Mouse (Mus musculus) myocyte (in vitro differentiated cells): Measurements from ENCODE around the gene Gm3404.
"Not testable (repeated sequence)": the region's sequence is repeated elsewhere in the genome, so short reads cannot be mapped to it uniquely, and the experiment has no call there.

Experiments used
- CEBPB ChIP-seq: IDR thresholded peaks from 2 replicates; pipeline ENCODE4 v1.6.1; 2011; ENCODE audit warnings: mild to moderate bottlenecking, moderate library complexity; ENCODE audit not compliant: poor library complexity, insufficient read depth, severe bottlenecking
- E2F4 ChIP-seq: IDR thresholded peaks from one replicate; pipeline ENCODE4 v1.6.1; 2011; ENCODE audit warnings: mild to moderate bottlenecking, control low read depth, moderate library complexity; ENCODE audit not compliant: insufficient read depth
- MAX ChIP-seq: IDR thresholded peaks from one replicate; pipeline ENCODE4 v1.6.1; 2011; ENCODE audit warnings: low read depth, mild to moderate bottlenecking, control low read depth
- MYOD1 ChIP-seq, 3 experiments: IDR thresholded peaks; one replicate each; pipeline ENCODE4 v1.6.1; 2011; ENCODE audit warnings: control low read depth in 2 of 3, low read depth in 2 of 3, mild to moderate bottlenecking in 2 of 3, moderate library complexity in 1 of 3; ENCODE audit not compliant: insufficient read length in 2 of 3, control insufficient read depth in 1 of 3
- MYOG ChIP-seq, 3 experiments: IDR thresholded peaks; one replicate each; pipeline ENCODE4 v1.6.1; 2011; ENCODE audit warnings: control low read depth in 2 of 3, low read depth in 2 of 3, mild to moderate bottlenecking in 2 of 3; ENCODE audit not compliant: insufficient read length in 2 of 3, control insufficient read depth in 1 of 3, insufficient read depth in 1 of 3
- POLR2A ChIP-seq: IDR thresholded peaks from one replicate; pipeline ENCODE4 v1.6.1; 2011; ENCODE audit warnings: low read depth, mild to moderate bottlenecking, control low read depth, moderate library complexity; ENCODE audit not compliant: insufficient read length
- POLR2AphosphoS2 ChIP-seq: IDR thresholded peaks from one replicate; pipeline ENCODE4 v1.6.1; 2011; ENCODE audit warnings: low read depth, control low read depth; ENCODE audit not compliant: insufficient read length
- SRF ChIP-seq: IDR thresholded peaks from one replicate; pipeline ENCODE4 v1.6.1; 2011; ENCODE audit warnings: low read depth; ENCODE audit not compliant: control insufficient read depth, insufficient read length
- TCF12 ChIP-seq: IDR thresholded peaks from one replicate; pipeline ENCODE4 v1.6.1; 2011; ENCODE audit warnings: mild to moderate bottlenecking, control low read depth; ENCODE audit not compliant: poor library complexity, insufficient read depth, severe bottlenecking
- TCF3 ChIP-seq: IDR thresholded peaks from one replicate; pipeline ENCODE4 v1.6.1; 2011; ENCODE audit warnings: low read depth, control low read depth; ENCODE audit not compliant: insufficient read length
- USF1 ChIP-seq: IDR thresholded peaks from one replicate; pipeline ENCODE4 v1.6.1; 2011; ENCODE audit warnings: low read depth, mild to moderate bottlenecking, control low read depth, moderate library complexity

GRCm38 (mm10) chr5:146502099-146502498 is 23.5 kb upstream of the Gm3404 start, which contains the start of gene 4930449I24Rik:
- TF ChIP-seq MAX; TCF12; POLR2A; POLR2AphosphoS2; USF1; E2F4; MYOG (IDR thresholded peaks at IDR 0.05; ENCODE audit: control insufficient read depth in 1 of 3, insufficient read depth in 1 of 3, insufficient read length in 2 of 3, low read depth in 2 of 3); SRF; MYOD1 (IDR thresholded peaks at IDR 0.05; ENCODE audit: control insufficient read depth in 1 of 3, insufficient read length in 2 of 3, low read depth in 2 of 3); TCF3; CEBPB: not testable (repeated sequence)
